Mouse (Mus musculus): ENCODE measurements around the gene Rab34.

GRCm38 (mm10) chr11:78211513-78211912, 23.3 kb downstream of the Rab34 start:
- TF ChIP-seq USF1 (IDR thresholded peaks at IDR 0.05; ENCODE audit: low read depth) = no peak
- no peak for TF ChIP-seq POLR2A (IDR thresholded peaks at IDR 0.05; ENCODE audit: insufficient read length, low read depth)
- TF ChIP-seq E2F4 (IDR thresholded peaks at IDR 0.05; ENCODE audit: insufficient read depth) = no peak
- no peak for TF ChIP-seq MYOD1 (IDR thresholded peaks at IDR 0.05; ENCODE audit: control insufficient read depth in 1 of 3, insufficient read length in 2 of 3, low read depth in 2 of 3)
- TF ChIP-seq POLR2AphosphoS2 (IDR thresholded peaks at IDR 0.05; ENCODE audit: insufficient read length, low read depth) = no peak

Measured in myocyte (in vitro differentiated cells).